Mouse (Mus musculus): ENCODE data around the gene Arrdc5. TPM values are rescaled to one million over a fixed set of nuclear protein-coding genes. Genes with fewer than 3 reads are reported as not detected.

The Arrdc5 gene
- polyA plus RNA-seq, 1 experiment from 2014 or later, result not detected

DNA sequence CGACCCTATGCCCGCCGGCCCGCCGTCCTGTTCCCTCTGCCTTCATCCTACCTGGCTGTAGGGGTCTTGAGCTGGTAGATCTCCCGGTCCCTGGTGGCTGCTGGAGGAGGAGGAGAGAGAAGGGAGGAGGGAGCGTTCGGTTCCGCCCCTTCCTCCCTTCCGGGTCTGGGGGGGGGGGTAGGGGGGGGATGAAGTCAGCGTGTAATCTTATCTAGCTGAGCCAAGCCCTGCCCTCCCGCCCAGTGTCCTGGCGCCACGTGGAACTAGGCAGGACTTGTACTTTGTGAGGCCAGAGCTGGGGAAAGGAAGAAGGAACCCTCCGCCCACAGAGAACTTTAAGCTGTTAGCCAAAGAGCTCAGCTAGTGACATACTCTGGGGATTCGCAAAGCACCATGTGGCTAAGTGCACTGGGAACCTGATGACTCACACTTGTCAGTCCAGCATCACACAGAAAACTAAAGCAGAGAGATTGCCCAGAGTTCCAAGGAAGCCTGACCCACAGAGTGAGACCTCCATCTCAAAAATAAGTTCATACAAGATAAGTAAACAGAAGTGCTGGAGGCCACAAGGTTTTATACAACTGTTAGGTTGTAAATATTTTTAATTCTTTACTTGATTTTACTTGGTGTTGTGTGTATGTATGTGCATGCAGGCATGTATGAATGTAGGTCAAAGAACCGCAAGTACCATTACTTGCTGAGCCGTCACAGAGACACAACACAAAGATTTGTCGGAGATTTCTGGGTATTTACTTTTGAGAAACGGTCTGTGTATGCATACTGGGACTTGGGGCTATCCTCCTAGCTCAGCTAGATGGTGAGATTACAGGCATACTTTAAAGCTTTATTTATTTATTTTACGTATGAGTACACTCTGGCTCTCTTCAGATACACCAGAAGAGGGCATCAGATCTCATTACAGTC lies 23.2 kb downstream of the Arrdc5 start, which contains the start of gene Ticam1:
Ticam1 (minus strand) TSS at position 144 of the 924 bp plus-strand sequence.
- Histone ChIP-seq H3K4me1 (ENCODE audit: control insufficient read depth, insufficient read depth, low read length) (no peaks in the 10 kb centered on the region), H3K4me3 (ENCODE audit: low read depth, low read length) (peak within 1 kb of the TSS; percentile 35), H3K9ac (replicated peaks; ENCODE audit: low read depth, low read length) (peak within 1 kb of the TSS; percentile 50), H3K27ac (ENCODE audit: low read depth, low read length) (0 out of 2 replicates have a peak within 1 kb of the TSS, but pooled peaks have one; percentile 16), H3K36me3 (ENCODE audit: control insufficient read depth, insufficient read depth, low read length) (no peaks in the 10 kb centered on the region), H3K4me2 (ENCODE audit: low read depth, low read length) (peak within 1 kb of the TSS; percentile 59), H3K27me3 (ENCODE audit: control insufficient read depth, insufficient read depth, low read length) (no peaks in the 10 kb centered on the region), H3K9me3 (ENCODE audit: control insufficient read depth, low read length) (no peaks in the 10 kb centered on the region)
- 13% methylated on average over 15 of the region's 21 CpGs for WGBS
- peak; percentile 79 for ATAC-seq (ENCODE audit: low read depth)

DNA sequence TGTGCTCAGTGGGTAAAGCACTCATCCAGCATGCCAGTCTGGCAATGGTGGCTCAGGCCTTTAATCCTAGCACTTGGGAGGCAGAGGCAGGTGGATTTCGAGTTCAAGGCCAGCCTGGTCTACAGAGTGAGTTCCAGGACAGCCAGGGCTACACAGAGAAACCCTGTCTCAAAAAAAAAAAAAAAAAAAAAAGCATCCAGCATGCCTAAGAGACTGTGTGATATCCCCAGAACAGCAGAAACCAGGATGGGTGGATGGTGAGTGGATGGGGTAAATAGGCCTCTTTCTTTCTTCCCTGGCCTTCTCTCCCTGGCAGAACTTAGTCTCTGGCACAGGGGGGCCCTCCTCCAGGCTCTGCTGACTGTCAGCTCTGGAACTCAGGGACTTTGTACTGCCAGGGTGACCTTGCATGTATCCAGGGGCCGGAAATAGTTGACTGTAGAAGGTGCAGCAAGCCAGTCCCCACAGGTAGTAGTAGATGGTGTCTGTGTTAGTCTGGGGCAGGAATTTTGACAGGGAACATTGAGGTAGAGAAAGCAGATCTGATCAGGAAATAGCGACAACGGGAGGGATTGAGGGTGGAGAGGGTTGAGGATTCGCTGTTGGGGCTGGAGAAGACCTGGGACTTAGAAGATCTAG lies 24.1 kb downstream of the Arrdc5 start:
- 30% methylated on average over 5 of the region's 5 CpGs for WGBS
- Histone ChIP-seq H3K36me3 (ENCODE audit: control insufficient read depth, insufficient read depth, low read length) (no peaks in the 10 kb centered on the region), H3K27me3 (ENCODE audit: control insufficient read depth, insufficient read depth, low read length) (no peaks in the 10 kb centered on the region), H3K4me3 (ENCODE audit: low read depth, low read length) (peak overlapping the region; percentile 35), H3K4me1 (ENCODE audit: control insufficient read depth, insufficient read depth, low read length) (no peaks in the 10 kb centered on the region), H3K9me3 (ENCODE audit: control insufficient read depth, low read length) (no peaks in the 10 kb centered on the region), H3K27ac (ENCODE audit: low read depth, low read length) (0 out of 2 replicates have a peak overlapping the region, but pooled peaks have one; percentile 16), H3K9ac (replicated peaks; ENCODE audit: low read depth, low read length) (peak overlapping the region; percentile 50), H3K4me2 (ENCODE audit: low read depth, low read length) (peak overlapping the region; percentile 59)
- ATAC-seq (ENCODE audit: low read depth), result 0 out of 2 replicates have a peak, but pooled peaks have one; percentile 3

DNA sequence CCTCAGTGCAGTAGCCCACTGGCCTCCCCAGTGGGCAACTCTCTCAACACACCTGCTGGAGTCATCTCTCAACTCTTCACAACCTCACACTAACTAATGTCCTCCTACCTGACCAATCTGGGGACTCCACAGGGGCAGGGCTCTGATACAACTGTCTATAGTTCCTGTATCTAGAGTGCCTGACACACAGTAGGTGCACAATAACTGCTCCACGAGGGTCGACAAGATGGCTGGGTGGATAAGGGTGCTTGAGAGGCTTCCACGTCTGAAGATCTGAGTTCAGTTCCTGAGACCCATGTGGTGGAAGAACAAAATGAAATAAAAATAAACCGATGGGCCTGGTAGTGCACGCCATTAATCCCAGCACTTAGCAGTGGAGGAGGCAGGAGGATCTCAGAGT lies 26.1 kb downstream of the Arrdc5 start:
- no peak for ATAC-seq (ENCODE audit: low read depth)
- Histone ChIP-seq H3K9ac (replicated peaks; ENCODE audit: low read depth, low read length) (no peak overlapping the region), H3K4me1 (ENCODE audit: control insufficient read depth, insufficient read depth, low read length) (0 out of 2 replicates have a peak, but pooled peaks cover 3% of the 10 kb centered on the region), H3K9me3 (ENCODE audit: control insufficient read depth, low read length) (no peaks in the 10 kb centered on the region), H3K4me3 (ENCODE audit: low read depth, low read length) (no peak overlapping the region), H3K4me2 (ENCODE audit: low read depth, low read length) (no peak overlapping the region), H3K27ac (ENCODE audit: low read depth, low read length) (no peak overlapping the region), H3K36me3 (ENCODE audit: control insufficient read depth, insufficient read depth, low read length) (no peaks in the 10 kb centered on the region), H3K27me3 (ENCODE audit: control insufficient read depth, insufficient read depth, low read length) (no peaks in the 10 kb centered on the region)
- WGBS, result 94% methylated on average over 5 of the region's 5 CpGs

DNA sequence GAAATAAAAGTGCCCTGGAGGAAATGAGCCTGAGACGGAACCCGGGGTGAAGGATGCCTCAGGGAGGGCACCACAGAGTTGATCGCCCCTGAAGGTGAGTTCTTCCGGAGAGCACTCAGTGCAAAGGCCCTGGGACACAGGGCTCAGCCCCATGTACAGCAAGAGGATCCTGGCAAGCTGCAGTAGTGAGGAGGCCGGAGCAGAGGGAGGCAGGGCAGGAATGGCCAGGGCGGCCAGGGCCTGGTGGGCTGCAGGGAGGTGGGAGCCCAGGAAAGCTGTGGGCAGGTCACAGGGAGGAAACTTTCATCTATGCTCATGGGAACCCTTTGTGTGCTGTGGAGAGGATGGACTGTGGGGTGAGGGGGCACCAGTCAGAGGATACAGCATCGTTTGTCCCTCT lies 26.6 kb downstream of the Arrdc5 start:
- Histone ChIP-seq H3K27me3 (ENCODE audit: control insufficient read depth, insufficient read depth, low read length) (no peaks in the 10 kb centered on the region), H3K27ac (ENCODE audit: low read depth, low read length) (no peak overlapping the region), H3K36me3 (ENCODE audit: control insufficient read depth, insufficient read depth, low read length) (no peaks in the 10 kb centered on the region), H3K4me1 (ENCODE audit: control insufficient read depth, insufficient read depth, low read length) (0 out of 2 replicates have a peak, but pooled peaks cover 3% of the 10 kb centered on the region), H3K9ac (replicated peaks; ENCODE audit: low read depth, low read length) (no peak overlapping the region), H3K9me3 (ENCODE audit: control insufficient read depth, low read length) (no peaks in the 10 kb centered on the region), H3K4me2 (ENCODE audit: low read depth, low read length) (no peak overlapping the region), H3K4me3 (ENCODE audit: low read depth, low read length) (no peak overlapping the region)
- WGBS, result 91% methylated on average over 7 of the region's 7 CpGs
- no peak for ATAC-seq (ENCODE audit: low read depth)

DNA sequence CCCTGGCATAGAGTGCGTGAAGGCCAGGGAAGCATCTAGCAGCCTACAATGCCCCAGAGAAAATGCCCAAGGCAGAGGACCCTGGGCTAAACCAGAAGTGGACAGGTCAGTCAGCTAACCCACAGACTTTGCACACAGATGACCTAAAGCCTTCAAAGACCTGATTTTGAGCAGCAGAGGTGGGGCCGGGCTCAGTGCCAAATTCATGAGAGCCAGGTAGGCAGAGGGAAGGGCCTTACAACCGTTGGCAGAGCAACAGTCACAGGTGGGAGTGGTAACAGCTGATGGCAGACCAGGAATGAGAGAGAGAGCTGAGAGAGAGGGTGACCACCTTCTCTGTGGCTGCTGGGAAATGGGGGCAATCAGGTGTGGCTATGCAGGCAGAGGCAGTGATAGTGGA lies 27.4 kb downstream of the Arrdc5 start:
- ATAC-seq (ENCODE audit: low read depth), result no peak
- no peak overlapping the region for H3K4me3 ChIP-seq (ENCODE audit: low read depth, low read length)
- H3K36me3 ChIP-seq (ENCODE audit: control insufficient read depth, insufficient read depth, low read length), result no peaks in the 10 kb centered on the region
- 83% methylated on average over 3 of the region's 3 CpGs for WGBS
- no peak overlapping the region for H3K27ac ChIP-seq (ENCODE audit: low read depth, low read length)
- no peak overlapping the region for H3K9ac ChIP-seq (replicated peaks; ENCODE audit: low read depth, low read length)
- no peak overlapping the region for H3K4me2 ChIP-seq (ENCODE audit: low read depth, low read length)
- no peaks in the 10 kb centered on the region for H3K9me3 ChIP-seq (ENCODE audit: control insufficient read depth, low read length)
- H3K27me3 ChIP-seq (ENCODE audit: control insufficient read depth, insufficient read depth, low read length), result no peaks in the 10 kb centered on the region
- 0 out of 2 replicates have a peak, but pooled peaks cover 3% of the 10 kb centered on the region for H3K4me1 ChIP-seq (ENCODE audit: control insufficient read depth, insufficient read depth, low read length)

DNA sequence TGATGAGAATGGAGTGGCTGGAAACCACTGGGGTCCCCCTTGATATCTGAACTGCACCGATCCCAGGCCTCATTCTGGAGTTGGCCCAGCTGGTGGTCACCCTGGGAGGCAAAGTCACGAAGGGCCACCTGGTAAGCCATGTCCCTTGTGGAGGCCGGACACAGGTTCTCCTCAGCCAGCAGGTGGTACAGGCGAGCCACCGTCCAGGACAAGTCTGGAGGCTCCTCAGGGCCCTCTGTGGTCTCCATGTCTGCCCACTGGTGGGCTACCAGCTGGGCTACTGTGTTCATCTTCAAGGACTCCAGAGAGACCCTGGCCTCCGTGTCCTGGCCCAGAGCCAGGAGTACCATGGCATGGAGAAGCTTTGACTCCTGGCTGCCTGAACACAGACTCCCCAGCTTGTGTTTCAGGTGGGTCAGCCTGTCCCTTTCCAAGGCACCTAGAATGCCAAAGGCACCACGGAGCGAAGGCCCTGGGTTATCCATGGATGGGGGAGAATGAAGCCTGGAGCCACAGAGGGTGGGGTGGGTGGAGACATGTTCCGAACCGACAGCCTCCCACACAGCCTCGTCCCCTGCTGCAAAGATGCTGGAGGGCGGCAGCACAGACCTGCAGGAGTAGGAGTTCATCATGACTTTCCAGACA lies 28.4 kb downstream of the Arrdc5 start:
- no peaks in the 10 kb centered on the region for H3K27me3 ChIP-seq (ENCODE audit: control insufficient read depth, insufficient read depth, low read length)
- H3K36me3 ChIP-seq (ENCODE audit: control insufficient read depth, insufficient read depth, low read length), result no peaks in the 10 kb centered on the region
- H3K9me3 ChIP-seq (ENCODE audit: control insufficient read depth, low read length), result no peaks in the 10 kb centered on the region
- ATAC-seq (ENCODE audit: low read depth), result no peak
- H3K9ac ChIP-seq (replicated peaks; ENCODE audit: low read depth, low read length), result no peak overlapping the region
- 0 out of 2 replicates have a peak, but pooled peaks cover 3% of the 10 kb centered on the region for H3K4me1 ChIP-seq (ENCODE audit: control insufficient read depth, insufficient read depth, low read length)
- H3K4me3 ChIP-seq (ENCODE audit: low read depth, low read length), result no peak overlapping the region
- no peak overlapping the region for H3K27ac ChIP-seq (ENCODE audit: low read depth, low read length)
- no peak overlapping the region for H3K4me2 ChIP-seq (ENCODE audit: low read depth, low read length)
- WGBS, result 87% methylated on average over 12 of the region's 12 CpGs

DNA sequence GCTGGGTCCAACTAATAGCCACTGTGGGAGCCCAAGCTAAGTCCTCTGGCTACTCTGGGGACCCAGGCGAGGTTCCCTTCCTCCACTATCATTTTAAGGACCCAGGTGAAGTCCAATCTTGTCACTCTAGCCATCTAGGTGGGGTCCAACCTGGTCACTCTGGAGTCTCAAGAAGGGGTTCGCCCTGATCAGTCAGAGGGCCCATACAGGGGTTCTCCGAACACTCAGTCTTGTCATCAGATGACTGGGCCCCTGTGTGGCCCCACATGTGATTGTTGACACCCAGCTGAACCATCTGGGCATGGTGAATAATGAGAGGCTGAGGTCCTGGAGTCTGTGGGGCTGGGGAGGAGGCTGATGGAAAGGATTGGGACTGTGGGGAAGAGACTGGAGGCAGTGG lies 30.3 kb downstream of the Arrdc5 start:
- Histone ChIP-seq H3K9me3 (ENCODE audit: control insufficient read depth, low read length) (no peaks in the 10 kb centered on the region), H3K9ac (replicated peaks; ENCODE audit: low read depth, low read length) (peak overlapping the region; percentile 47), H3K36me3 (ENCODE audit: control insufficient read depth, insufficient read depth, low read length) (no peaks in the 10 kb centered on the region), H3K4me3 (ENCODE audit: low read depth, low read length) (peak overlapping the region; percentile 32), H3K4me1 (ENCODE audit: control insufficient read depth, insufficient read depth, low read length) (0 out of 2 replicates have a peak, but pooled peaks cover 3% of the 10 kb centered on the region), H3K4me2 (ENCODE audit: low read depth, low read length) (peak overlapping the region; percentile 69), H3K27ac (ENCODE audit: low read depth, low read length) (peak overlapping the region; percentile 72), H3K27me3 (ENCODE audit: control insufficient read depth, insufficient read depth, low read length) (no peaks in the 10 kb centered on the region)
- ATAC-seq (ENCODE audit: low read depth), result peak; percentile 3; the same call in 1 of the 2 replicates
- whole genome bisulfite sequencing, result 79% methylated on average over 3 of the region's 3 CpGs

DNA sequence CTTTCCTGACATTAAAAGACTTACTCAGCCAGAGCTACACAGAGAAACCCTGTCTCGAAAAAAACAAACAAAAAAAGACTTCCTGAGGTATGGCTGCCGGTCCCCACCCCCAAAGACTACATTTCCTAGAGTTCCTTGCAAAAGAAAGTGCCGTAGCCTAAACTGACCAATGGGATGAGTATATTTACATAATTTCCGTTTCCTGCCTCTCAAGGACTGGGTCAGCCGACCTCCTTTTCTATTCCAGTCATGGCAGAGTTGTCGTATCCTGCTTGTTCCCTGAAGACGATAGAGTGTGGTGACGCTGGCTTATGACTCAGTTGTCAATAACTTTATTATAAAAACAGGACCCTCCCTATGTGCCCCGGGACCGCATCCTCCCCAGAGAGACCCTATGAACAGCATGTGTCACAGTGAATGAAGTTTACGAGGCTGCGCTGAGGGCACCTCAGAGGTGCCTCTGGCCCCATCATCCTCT lies 30.9 kb downstream of the Arrdc5 start:
- peak; percentile 85 for ATAC-seq (ENCODE audit: low read depth)

More for the DNA sequence above, 30.9 kb downstream of the Arrdc5 start:
- Histone ChIP-seq H3K4me2 (ENCODE audit: low read depth, low read length) (peak overlapping the region; percentile 69), H3K4me1 (ENCODE audit: control insufficient read depth, insufficient read depth, low read length) (0 out of 2 replicates have a peak, but pooled peaks cover 3% of the 10 kb centered on the region), H3K9ac (replicated peaks; ENCODE audit: low read depth, low read length) (peak overlapping the region; percentile 47), H3K36me3 (ENCODE audit: control insufficient read depth, insufficient read depth, low read length) (no peaks in the 10 kb centered on the region), H3K4me3 (ENCODE audit: low read depth, low read length) (peak overlapping the region; percentile 32), H3K27ac (ENCODE audit: low read depth, low read length) (peak overlapping the region; percentile 72), H3K9me3 (ENCODE audit: control insufficient read depth, low read length) (no peaks in the 10 kb centered on the region), H3K27me3 (ENCODE audit: control insufficient read depth, insufficient read depth, low read length) (no peaks in the 10 kb centered on the region)
- 18% methylated on average over 12 of the region's 12 CpGs for WGBS

All from neural tube, embryonic 14.5 days (tissue).